Mouse (Mus musculus): Measurements from ENCODE around the gene Sft2d1. TPM values are rescaled to one million over a fixed set of nuclear protein-coding genes. Genes with fewer than 3 reads are reported as not detected.

Sft2d1 gene
- polyA plus RNA-seq, 1 experiment from 2014 or later = 135 TPM

- no peaks in the 10 kb centered on the region; the same call in 1 of the 2 replicates for H3K4me1 ChIP-seq (replicated peaks; ENCODE audit: control insufficient read depth, insufficient read depth, low read length)
- H3K9me3 ChIP-seq (ENCODE audit: control insufficient read depth) = no peaks in the 10 kb centered on the region
- H3K4me2 ChIP-seq (replicated peaks; ENCODE audit: low read depth) = no peak overlapping the region; the same call in 1 of the 2 replicates
- H3K27ac ChIP-seq (ENCODE audit: low read depth, low read length) = no peak overlapping the region
- peaks cover 26% of the 10 kb centered on the region for H3K27me3 ChIP-seq (replicated peaks; ENCODE audit: control insufficient read depth, insufficient read depth, low read length)
- no peak for TF ChIP-seq CTCF (IDR thresholded peaks at IDR 0.05; ENCODE audit: low read depth)
- WGBS = 31% methylated on average over 8 of the region's 8 CpGs
- peak overlapping the region; percentile 51 for H3K4me3 ChIP-seq (ENCODE audit: low read depth, low read length)
- no peak for ATAC-seq
- no peaks in the 10 kb centered on the region for H3K36me3 ChIP-seq (ENCODE audit: control insufficient read depth, insufficient read depth)
- no peak overlapping the region for H3K9ac ChIP-seq (ENCODE audit: low read depth, low read length)
These were observed 28.9 kb downstream of the Sft2d1 start for GRCm38 (mm10) chr17:8339666-8340374.

GRCm38 (mm10) chr17:8340407-8341359 is 29.8 kb downstream of the Sft2d1 start:
- peak overlapping the region; percentile 51 for H3K4me3 ChIP-seq (ENCODE audit: low read depth, low read length)
- H3K36me3 ChIP-seq (ENCODE audit: control insufficient read depth, insufficient read depth) = no peaks in the 10 kb centered on the region
- H3K27me3 ChIP-seq (replicated peaks; ENCODE audit: control insufficient read depth, insufficient read depth, low read length) = peaks cover 26% of the 10 kb centered on the region
- peak overlapping the region; percentile 96 for H3K4me2 ChIP-seq (replicated peaks; ENCODE audit: low read depth)
- H3K9me3 ChIP-seq (ENCODE audit: control insufficient read depth) = no peaks in the 10 kb centered on the region
- peak overlapping the region; percentile 32 for H3K9ac ChIP-seq (ENCODE audit: low read depth, low read length)
- peak; percentile 34 for ATAC-seq
- H3K27ac ChIP-seq (ENCODE audit: low read depth, low read length) = no peak overlapping the region
- no peaks in the 10 kb centered on the region; the same call in 1 of the 2 replicates for H3K4me1 ChIP-seq (replicated peaks; ENCODE audit: control insufficient read depth, insufficient read depth, low read length)
- no peak for TF ChIP-seq CTCF (IDR thresholded peaks at IDR 0.05; ENCODE audit: low read depth)
- WGBS = under 1% methylated on average over 48 of the region's 92 CpGs

- WGBS = 24% methylated on average over 43 of the region's 46 CpGs
- Histone ChIP-seq H3K4me1 (replicated peaks; ENCODE audit: control insufficient read depth, insufficient read depth, low read length) (no peaks in the 10 kb centered on the region; the same call in 1 of the 2 replicates), H3K4me3 (ENCODE audit: low read depth, low read length) (peak overlapping the region; percentile 51), H3K27ac (ENCODE audit: low read depth, low read length) (no peak overlapping the region), H3K9ac (ENCODE audit: low read depth, low read length) (peak overlapping the region; percentile 32; the same call in 1 of the 2 replicates), H3K27me3 (replicated peaks; ENCODE audit: control insufficient read depth, insufficient read depth, low read length) (peaks cover 26% of the 10 kb centered on the region), H3K36me3 (ENCODE audit: control insufficient read depth, insufficient read depth) (no peaks in the 10 kb centered on the region), H3K9me3 (ENCODE audit: control insufficient read depth) (no peaks in the 10 kb centered on the region), H3K4me2 (replicated peaks; ENCODE audit: low read depth) (peak overlapping the region; percentile 96)
- ATAC-seq = no peak; the same call in 1 of the 2 replicates
- TF ChIP-seq CTCF (IDR thresholded peaks at IDR 0.05; ENCODE audit: low read depth) = no peak
These were observed 30.6 kb downstream of the Sft2d1 start for GRCm38 (mm10) chr17:8341360-8341963.

- Histone ChIP-seq H3K4me1 (replicated peaks; ENCODE audit: control insufficient read depth, insufficient read depth, low read length) (no peaks in the 10 kb centered on the region; the same call in 1 of the 2 replicates), H3K27me3 (replicated peaks; ENCODE audit: control insufficient read depth, insufficient read depth, low read length) (peaks cover 26% of the 10 kb centered on the region), H3K9me3 (ENCODE audit: control insufficient read depth) (no peaks in the 10 kb centered on the region), H3K9ac (ENCODE audit: low read depth, low read length) (no peak overlapping the region), H3K27ac (ENCODE audit: low read depth, low read length) (no peak overlapping the region), H3K36me3 (ENCODE audit: control insufficient read depth, insufficient read depth) (no peaks in the 10 kb centered on the region), H3K4me3 (ENCODE audit: low read depth, low read length) (no peak overlapping the region), H3K4me2 (replicated peaks; ENCODE audit: low read depth) (no peak overlapping the region)
- WGBS = 24% methylated on average over 5 of the region's 5 CpGs
- no peak for ATAC-seq
- TF ChIP-seq CTCF (IDR thresholded peaks at IDR 0.05; ENCODE audit: low read depth) = no peak
These were observed 31.8 kb downstream of the Sft2d1 start for GRCm38 (mm10) chr17:8342706-8343105.

GRCm38 (mm10) chr17:8343416-8343815 is 32.5 kb downstream of the Sft2d1 start:
- no peak for TF ChIP-seq CTCF (IDR thresholded peaks at IDR 0.05; ENCODE audit: low read depth)
- Histone ChIP-seq H3K9ac (ENCODE audit: low read depth, low read length) (no peak overlapping the region), H3K9me3 (ENCODE audit: control insufficient read depth) (no peaks in the 10 kb centered on the region), H3K4me3 (ENCODE audit: low read depth, low read length) (no peak overlapping the region), H3K27me3 (replicated peaks; ENCODE audit: control insufficient read depth, insufficient read depth, low read length) (peaks cover 26% of the 10 kb centered on the region), H3K27ac (ENCODE audit: low read depth, low read length) (no peak overlapping the region), H3K36me3 (ENCODE audit: control insufficient read depth, insufficient read depth) (no peaks in the 10 kb centered on the region), H3K4me2 (replicated peaks; ENCODE audit: low read depth) (no peak overlapping the region), H3K4me1 (replicated peaks; ENCODE audit: control insufficient read depth, insufficient read depth, low read length) (no peaks in the 10 kb centered on the region; the same call in 1 of the 2 replicates)
- 69% methylated on average over 6 of the region's 6 CpGs for WGBS
- no peak for ATAC-seq
